Mouse (Mus musculus) bone marrow, adult 2 months (tissue): ENCODE results near the gene Rnf220. TPM values are rescaled to one million over a fixed set of nuclear protein-coding genes. Genes with fewer than 3 reads are reported as not detected.

Experiments
- H3K27ac ChIP-seq: fragments of 200-500 bp; 2 replicates; pipeline ENCODE4 v1.5.1; 2012; ENCODE audit warnings: low read depth, mild to moderate bottlenecking, control low read depth, inconsistent platforms, low read length; ENCODE audit not compliant: control insufficient read depth, poor library complexity, insufficient read depth
- H3K4me1 ChIP-seq: fragments of 200-500 bp; 2 replicates; pipeline ENCODE4 v1.6.1; 2011; ENCODE audit warnings: low read length; ENCODE audit not compliant: control insufficient read depth, insufficient read depth
- H3K4me3 ChIP-seq: fragments of 200-500 bp; replicated peaks from 2 replicates; pipeline ENCODE3; 2011; ENCODE audit warnings: mild to moderate bottlenecking, low read depth, low read length, control low read depth; ENCODE audit not compliant: control insufficient read depth
- CTCF ChIP-seq: fragments of 200-500 bp; IDR thresholded peaks from 2 replicates; pipeline ENCODE4 v1.5.1; 2011; ENCODE audit warnings: low read length, control low read depth; ENCODE audit not compliant: control insufficient read depth, insufficient read depth
- POLR2A ChIP-seq: fragments of 200-500 bp; IDR thresholded peaks from 2 replicates; pipeline ENCODE4 v1.6.1; 2011; ENCODE audit warnings: low read depth, mild to moderate bottlenecking, control low read depth, low read length, borderline replicate concordance; ENCODE audit not compliant: control insufficient read depth
- WGBS: fragments of 180-500 bp; shearing (Covaris S2); methylation state at CpG from one replicate; pipeline ENCODE4 v1.1.7; 2018; 5-methylcytosine and 5-hydroxymethylcytosine counted together
- polyA plus RNA-seq: library from polyadenylated mRNA; stranded (reverse); fragments of >200 nt; gene quantifications from 2 replicates; pipeline ENCODE4 v1.2.4, GENCODE M21; 2011; ENCODE audit warnings: low replicate concordance; ENCODE audit not compliant: missing spikeins, insufficient read depth, insufficient read length

The Rnf220 gene
- polyA plus RNA-seq, 1 experiment, result 49.6 TPM

DNA sequence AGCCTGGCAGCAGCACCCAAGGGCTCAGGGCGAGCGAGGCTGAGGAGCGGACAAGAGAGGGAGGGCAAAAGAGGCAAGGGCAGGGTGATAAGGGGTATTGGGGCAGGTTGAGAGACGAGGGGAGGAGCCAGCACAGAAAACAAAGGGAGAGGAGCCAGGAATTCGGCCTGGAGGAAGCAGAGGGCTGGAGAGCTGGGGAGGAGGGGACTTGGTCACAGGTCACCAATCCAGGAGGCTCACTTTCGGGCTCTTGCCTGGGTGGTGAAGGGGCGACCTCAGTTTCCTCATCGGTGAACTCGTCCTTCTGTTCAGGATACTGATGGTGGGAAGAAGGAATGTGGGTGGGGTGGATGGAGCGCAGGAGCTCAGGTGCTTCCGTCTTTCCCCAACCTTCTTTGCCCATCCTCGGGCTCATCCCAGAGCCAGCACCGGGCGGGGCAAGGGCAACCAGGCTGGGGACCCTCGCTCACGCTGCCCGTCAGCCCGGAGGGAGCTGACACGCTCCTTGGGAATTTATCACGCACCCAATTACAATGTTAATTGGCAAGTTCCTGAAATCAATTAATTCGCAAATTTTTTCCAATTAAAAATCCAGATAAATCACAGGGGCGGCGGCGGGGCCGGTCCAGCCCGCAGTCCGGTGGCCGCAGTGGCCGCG is 193.1 kb downstream of the Rnf220 start:
- TF ChIP-seq CTCF (no peak), POLR2A (no peak)
- H3K4me1 ChIP-seq, result no peaks in the 10 kb centered on the region
- no peak overlapping the region for H3K4me3 ChIP-seq
- WGBS, result 88% methylated on average over 30 of the region's 30 CpGs
- no peak overlapping the region for H3K27ac ChIP-seq

DNA sequence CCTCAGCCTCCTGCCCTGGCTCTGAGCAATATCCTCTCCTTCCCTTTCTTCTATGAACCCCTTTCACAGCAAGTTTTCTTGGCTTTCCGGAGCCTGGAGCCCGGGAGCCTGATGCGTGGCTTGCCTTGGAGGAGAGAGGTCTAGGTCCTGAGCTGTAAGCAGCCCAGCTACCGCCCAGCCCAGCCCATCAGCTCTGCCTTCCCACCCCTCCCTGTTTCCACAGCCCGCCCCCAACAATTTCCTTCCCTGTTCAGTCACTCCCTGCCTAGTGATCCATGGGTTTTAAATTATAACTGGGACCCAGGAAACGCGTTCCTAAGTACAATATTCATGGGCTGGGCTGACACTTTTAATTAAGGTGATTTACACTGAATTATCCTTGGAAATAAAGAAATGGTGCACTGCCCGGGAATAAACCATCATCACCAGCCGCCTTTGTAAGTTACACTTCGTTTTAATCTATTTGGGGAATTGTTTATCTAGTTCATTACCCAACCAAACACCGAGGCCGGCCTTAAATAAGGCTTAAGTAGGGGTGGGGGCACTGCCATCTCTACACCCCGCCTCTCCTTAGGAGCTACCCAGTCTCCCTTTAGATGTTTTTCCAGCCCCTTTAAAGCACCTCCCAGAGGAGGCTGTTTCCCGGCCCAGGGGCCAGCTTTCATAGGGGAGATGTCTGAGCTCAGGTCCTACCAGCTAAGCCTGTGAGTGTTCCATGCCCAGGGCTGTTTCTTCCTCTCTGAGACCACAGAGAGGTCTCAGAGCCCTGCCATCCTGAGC is 194.6 kb downstream of the Rnf220 start:
- no peak for TF ChIP-seq POLR2A
- TF ChIP-seq CTCF, result no peak
- Histone ChIP-seq H3K4me3 (no peak overlapping the region), H3K4me1 (no peaks in the 10 kb centered on the region), H3K27ac (no peak overlapping the region)
- 80% methylated on average over 14 of the region's 14 CpGs for WGBS

DNA sequence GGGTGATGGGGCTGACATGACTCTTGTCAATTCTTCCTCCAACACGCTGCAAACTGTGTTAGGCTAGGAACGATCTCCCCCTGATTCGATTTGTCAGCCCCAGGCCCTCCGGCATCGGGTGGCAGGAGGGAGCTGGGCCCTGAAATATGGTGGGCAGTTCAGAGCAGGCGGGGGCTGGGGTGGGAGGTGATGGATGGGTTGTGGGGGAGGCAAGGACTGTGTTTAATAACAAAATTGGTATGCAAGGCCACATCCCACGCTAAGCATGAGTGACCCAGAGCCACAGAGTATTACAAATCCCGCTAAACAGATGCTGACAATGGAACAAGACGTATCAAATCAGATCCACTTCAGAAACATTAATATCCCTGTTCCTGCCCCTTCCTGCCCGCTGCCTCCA is 196.9 kb downstream of the Rnf220 start:
- 84% methylated on average over 10 of the region's 10 CpGs for WGBS

DNA sequence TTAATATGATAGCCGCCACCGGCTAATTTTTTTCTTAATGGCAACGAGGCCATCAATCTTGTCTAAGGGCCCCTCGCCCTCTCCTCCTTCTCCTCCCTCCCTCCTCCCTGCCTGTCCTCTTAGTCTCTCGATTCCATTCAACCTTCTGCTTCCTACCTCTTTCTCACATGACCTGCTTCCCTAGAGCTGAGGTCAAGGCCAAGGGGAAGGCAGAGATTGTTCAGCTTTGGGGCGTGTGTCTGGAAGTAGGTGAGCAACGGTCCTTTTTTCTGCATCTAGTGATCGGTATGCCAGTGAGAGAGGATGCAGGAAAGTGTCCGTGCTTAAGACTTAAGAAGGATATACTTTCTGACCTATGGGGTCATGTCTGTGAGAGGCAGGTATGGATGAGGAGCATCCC is 199.0 kb downstream of the Rnf220 start:
- Histone ChIP-seq H3K27ac (no peak overlapping the region), H3K4me3 (no peak overlapping the region), H3K4me1 (no peaks in the 10 kb centered on the region)
- WGBS, result 80% methylated on average over 9 of the region's 9 CpGs
- TF ChIP-seq POLR2A, result no peak
- no peak for TF ChIP-seq CTCF

More for the DNA sequence above, 196.9 kb downstream of the Rnf220 start:
- H3K4me3 ChIP-seq, result no peak overlapping the region
- TF ChIP-seq CTCF (no peak), POLR2A (no peak)
- H3K27ac ChIP-seq, result no peak overlapping the region
- no peaks in the 10 kb centered on the region for H3K4me1 ChIP-seq

DNA sequence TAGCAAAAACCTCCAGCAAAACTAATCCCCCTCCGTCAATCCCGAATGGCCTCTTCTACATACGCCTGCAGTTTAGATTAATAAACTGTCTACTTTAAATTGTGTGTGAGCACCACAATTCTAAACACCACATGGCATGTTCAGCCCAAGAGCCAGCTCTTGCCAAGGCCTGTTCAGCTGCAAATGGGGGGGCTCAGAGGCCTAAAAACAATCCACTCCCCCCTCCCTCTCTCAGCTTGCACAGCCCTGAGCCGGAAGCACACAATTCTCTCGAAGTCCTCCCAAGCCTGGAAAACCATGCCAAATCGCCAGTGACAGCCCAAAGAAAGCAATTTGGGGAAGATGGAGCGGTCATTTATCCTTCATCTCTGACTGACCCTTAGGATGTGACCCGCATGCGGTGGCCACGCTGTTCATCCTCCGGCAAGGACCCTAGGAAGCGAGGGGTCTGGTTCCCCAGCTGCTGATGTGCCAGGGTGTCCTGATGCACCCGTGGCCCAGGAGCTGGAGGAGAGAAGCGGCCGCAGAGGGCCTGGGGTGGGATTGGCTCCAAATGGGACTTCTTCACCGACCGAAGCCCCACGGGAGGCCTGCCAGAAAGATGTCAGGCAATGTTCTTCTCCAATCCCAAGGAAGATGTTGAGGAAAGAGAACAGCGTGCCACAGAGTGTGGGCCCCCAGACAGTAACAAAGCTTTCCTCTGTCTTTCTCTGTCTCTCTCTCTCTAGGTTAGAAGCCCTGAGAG is 199.8 kb downstream of the Rnf220 start:
- no peak overlapping the region for H3K4me3 ChIP-seq
- no peak overlapping the region for H3K27ac ChIP-seq
- no peak for TF ChIP-seq CTCF
- TF ChIP-seq POLR2A, result no peak
- 91% methylated on average over 19 of the region's 19 CpGs for WGBS
- no peaks in the 10 kb centered on the region for H3K4me1 ChIP-seq

DNA sequence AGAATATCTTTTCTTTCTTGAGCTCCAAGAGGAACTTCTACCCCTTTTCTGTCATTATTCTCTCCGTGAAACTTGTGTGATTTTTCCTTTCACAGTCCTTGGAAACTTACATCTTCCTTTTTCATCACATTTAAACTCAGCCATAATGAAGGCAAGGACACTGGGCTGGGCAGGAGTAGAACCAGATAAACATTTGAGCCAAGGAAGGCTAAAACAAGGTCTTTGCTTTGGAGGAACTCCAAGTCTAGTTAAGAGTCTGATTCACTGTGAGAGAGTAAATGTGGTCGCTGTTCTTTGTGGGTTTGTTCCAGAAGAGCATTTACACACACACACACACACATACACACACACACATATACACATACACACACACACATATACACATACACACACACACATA is 205.2 kb downstream of the Rnf220 start:
- 80% methylated on average over 2 of the region's 2 CpGs for WGBS
- Histone ChIP-seq H3K4me3 (no peak overlapping the region), H3K4me1 (no peaks in the 10 kb centered on the region), H3K27ac (no peak overlapping the region)
- no peak for TF ChIP-seq CTCF
- TF ChIP-seq POLR2A, result no peak

DNA sequence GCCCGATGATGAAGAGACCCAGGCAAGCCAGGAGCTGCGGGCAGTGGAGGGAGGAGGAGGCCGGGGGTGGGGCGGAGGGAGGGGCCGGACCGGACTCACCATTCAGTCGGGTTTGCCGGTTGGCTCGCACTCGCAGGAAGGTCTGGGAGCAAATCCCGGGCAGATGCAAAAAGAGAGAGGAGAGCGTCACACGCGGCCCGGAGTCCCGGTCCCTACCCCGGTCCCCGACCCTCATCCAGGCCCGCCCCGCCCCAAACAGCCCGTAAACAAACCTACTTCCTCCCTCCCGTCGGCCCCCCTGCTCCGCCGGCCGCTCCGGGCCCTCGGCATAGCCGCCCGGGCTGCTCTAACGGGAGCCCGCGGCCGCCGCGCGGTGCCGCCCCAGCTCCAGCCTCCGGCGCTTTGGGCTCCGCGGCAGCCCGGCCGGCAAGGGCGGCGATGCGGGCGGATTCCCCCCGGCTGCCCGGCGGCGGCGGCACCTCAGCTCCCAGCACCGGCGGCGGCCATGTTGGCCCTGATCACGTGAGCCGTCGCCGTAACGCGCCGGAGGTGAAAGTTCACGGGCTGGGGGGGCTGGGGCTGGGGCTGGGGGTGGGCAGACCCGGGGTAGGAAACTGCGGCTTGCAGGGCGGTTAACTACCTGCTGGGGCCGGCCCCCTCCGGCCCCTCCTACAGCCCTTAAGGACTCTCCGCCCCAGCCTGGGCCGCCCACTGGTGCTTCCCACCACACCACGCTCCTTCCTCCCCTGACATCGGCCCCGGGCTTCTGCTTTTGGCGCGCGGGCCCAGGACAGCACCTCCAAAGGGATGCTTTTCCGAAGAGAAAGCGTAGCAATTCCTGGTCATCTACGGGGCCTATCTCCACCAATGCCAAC is 207.7 kb downstream of the Rnf220 start:
- no peaks in the 10 kb centered on the region for H3K4me1 ChIP-seq
- under 1% methylated on average over 76 of the region's 80 CpGs for WGBS
- TF ChIP-seq POLR2A (peak; percentile 43; the same call in 1 of the 2 replicates), CTCF (no peak)
- peak overlapping the region; percentile 81 for H3K4me3 ChIP-seq
- H3K27ac ChIP-seq, result peak overlapping the region; percentile 89
